Mouse (Mus musculus): Measurements from ENCODE around the gene Golga2. TPM values are rescaled to one million over a fixed set of nuclear protein-coding genes. Genes with fewer than 3 reads are reported as not detected.

Golga2 gene
- polyA plus RNA-seq, 1 experiment from 2014 or later, result 36.5 TPM

GRCm38 (mm10) chr2:32340836-32341633 is 53.9 kb downstream of the Golga2 start:
- H3K36me3 ChIP-seq, result peaks cover 48% of the 10 kb centered on the region
- WGBS, result 81% methylated on average over 13 of the region's 13 CpGs
- no peak overlapping the region for H3K4me3 ChIP-seq
- H3K4me2 ChIP-seq, result no peak overlapping the region
- peaks cover 37% of the 10 kb centered on the region for H3K4me1 ChIP-seq
- no peak for ATAC-seq (ENCODE audit: insufficient number of reproducible peaks, low FRiP score, low TSS enrichment, low read depth)
- peak overlapping the region; percentile 59; the same call in 1 of the 2 replicates for H3K27ac ChIP-seq
- H3K9ac ChIP-seq, result no peak overlapping the region
- no peaks in the 10 kb centered on the region for H3K27me3 ChIP-seq
- H3K9me3 ChIP-seq, result no peaks in the 10 kb centered on the region

GRCm38 (mm10) chr2:32341634-32341939 is 54.4 kb downstream of the Golga2 start:
- no peak overlapping the region for H3K9ac ChIP-seq
- H3K9me3 ChIP-seq, result no peaks in the 10 kb centered on the region
- peaks cover 37% of the 10 kb centered on the region for H3K4me1 ChIP-seq
- peaks cover 43% of the 10 kb centered on the region for H3K36me3 ChIP-seq
- no peak overlapping the region for H3K4me3 ChIP-seq
- 91% methylated on average over 4 of the region's 4 CpGs for WGBS
- H3K27me3 ChIP-seq, result no peaks in the 10 kb centered on the region
- H3K4me2 ChIP-seq, result no peak overlapping the region
- no peak for ATAC-seq (ENCODE audit: insufficient number of reproducible peaks, low FRiP score, low TSS enrichment, low read depth)
- peak overlapping the region; percentile 59 for H3K27ac ChIP-seq

- Histone ChIP-seq H3K27me3 (no peaks in the 10 kb centered on the region), H3K4me1 (peaks cover 37% of the 10 kb centered on the region), H3K36me3 (peaks cover 43% of the 10 kb centered on the region), H3K9ac (no peak overlapping the region), H3K9me3 (no peaks in the 10 kb centered on the region), H3K4me3 (no peak overlapping the region), H3K27ac (peak overlapping the region; percentile 59), H3K4me2 (no peak overlapping the region)
- ATAC-seq (ENCODE audit: insufficient number of reproducible peaks, low FRiP score, low TSS enrichment, low read depth), result no peak
- 85% methylated on average over 4 of the region's 4 CpGs for WGBS
Measured at GRCm38 (mm10) chr2:32342039-32342438, 54.9 kb downstream of the Golga2 start.

DNA sequence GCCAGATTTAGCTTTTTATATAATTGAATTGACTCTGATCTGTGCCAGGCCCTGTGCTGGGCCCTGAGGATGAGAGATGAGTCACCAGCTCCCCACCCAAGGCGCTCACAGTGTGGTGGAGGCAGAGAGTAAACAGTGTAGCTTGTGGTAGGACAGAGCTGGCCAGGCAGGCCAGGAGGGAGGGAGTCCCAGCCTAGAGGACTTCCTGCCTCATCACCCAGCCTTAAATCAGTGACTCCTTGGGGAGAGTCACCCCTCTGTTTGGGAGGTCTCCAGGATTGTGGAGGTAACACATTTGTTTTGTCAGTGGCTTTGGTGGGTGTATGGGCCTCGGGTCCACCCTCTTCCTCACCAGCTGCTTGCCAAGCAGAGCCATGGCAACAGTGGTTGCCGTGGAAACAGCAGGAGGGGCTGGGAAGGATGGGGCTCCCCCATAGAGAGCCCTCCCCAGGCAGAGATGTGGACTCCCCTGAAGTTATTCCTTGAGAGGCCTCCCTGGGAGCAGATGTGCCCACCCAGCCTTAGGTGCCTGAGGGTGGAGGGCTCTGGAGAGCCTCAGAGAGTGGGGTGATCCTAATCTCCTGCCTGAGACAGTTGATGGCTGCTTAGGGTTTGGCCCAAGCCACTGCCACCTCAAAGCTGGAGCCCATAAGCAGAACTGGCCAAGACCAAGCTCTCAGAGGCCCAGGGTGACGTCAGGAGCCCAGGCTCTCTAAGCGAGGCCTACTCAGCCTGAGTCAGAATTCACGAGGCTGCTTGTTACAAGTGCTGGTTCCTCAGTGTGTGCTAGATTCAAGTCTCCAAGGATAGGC is 55.6 kb downstream of the Golga2 start:
- H3K4me3 ChIP-seq, result no peak overlapping the region
- H3K9me3 ChIP-seq, result no peaks in the 10 kb centered on the region
- no peak overlapping the region for H3K9ac ChIP-seq
- peaks cover 37% of the 10 kb centered on the region for H3K4me1 ChIP-seq
- H3K4me2 ChIP-seq, result no peak overlapping the region
- peaks cover 42% of the 10 kb centered on the region for H3K36me3 ChIP-seq
- H3K27me3 ChIP-seq, result no peaks in the 10 kb centered on the region
- H3K27ac ChIP-seq, result peak overlapping the region; percentile 59
- 0 out of 2 replicates have a peak, but pooled peaks have one; percentile 11 for ATAC-seq (ENCODE audit: insufficient number of reproducible peaks, low FRiP score, low TSS enrichment, low read depth)
- 72% methylated on average over 6 of the region's 6 CpGs for WGBS

- Histone ChIP-seq H3K4me3 (no peak overlapping the region), H3K4me1 (peaks cover 37% of the 10 kb centered on the region), H3K36me3 (peaks cover 39% of the 10 kb centered on the region), H3K9ac (no peak overlapping the region), H3K9me3 (no peaks in the 10 kb centered on the region), H3K27me3 (no peaks in the 10 kb centered on the region), H3K27ac (peak overlapping the region; percentile 59), H3K4me2 (no peak overlapping the region)
- no peak for ATAC-seq (ENCODE audit: insufficient number of reproducible peaks, low FRiP score, low TSS enrichment, low read depth)
- 89% methylated on average over 2 of the region's 2 CpGs for WGBS
Measured at GRCm38 (mm10) chr2:32343351-32343671, 56.1 kb downstream of the Golga2 start.

DNA sequence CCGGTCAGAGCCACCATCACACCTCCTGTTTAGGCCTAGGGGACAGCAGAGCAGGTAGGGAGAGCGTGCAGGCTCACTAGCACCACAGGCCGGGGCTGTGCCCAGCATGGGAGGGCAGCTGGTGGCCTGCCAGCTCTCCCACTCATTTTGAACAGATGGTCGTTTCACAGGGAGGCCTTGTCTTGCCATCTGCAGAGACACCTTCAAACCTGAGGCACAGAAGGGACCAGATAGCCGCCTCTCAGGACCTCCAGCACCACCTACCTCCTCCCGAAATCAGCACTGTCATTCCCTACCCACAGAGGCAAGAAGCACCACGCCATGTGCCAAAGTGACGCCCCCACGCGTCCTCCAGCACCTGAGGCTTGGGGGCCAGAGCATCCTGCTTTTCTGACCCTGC is 56.9 kb downstream of the Golga2 start:
- peaks cover 38% of the 10 kb centered on the region for H3K36me3 ChIP-seq
- ATAC-seq (ENCODE audit: insufficient number of reproducible peaks, low FRiP score, low TSS enrichment, low read depth), result no peak
- H3K27me3 ChIP-seq, result no peaks in the 10 kb centered on the region
- no peaks in the 10 kb centered on the region for H3K9me3 ChIP-seq
- H3K27ac ChIP-seq, result peak overlapping the region; percentile 59
- H3K4me2 ChIP-seq, result no peak overlapping the region
- H3K4me1 ChIP-seq, result peaks cover 37% of the 10 kb centered on the region
- 79% methylated on average over 10 of the region's 10 CpGs for WGBS
- H3K9ac ChIP-seq, result no peak overlapping the region
- H3K4me3 ChIP-seq, result no peak overlapping the region

DNA sequence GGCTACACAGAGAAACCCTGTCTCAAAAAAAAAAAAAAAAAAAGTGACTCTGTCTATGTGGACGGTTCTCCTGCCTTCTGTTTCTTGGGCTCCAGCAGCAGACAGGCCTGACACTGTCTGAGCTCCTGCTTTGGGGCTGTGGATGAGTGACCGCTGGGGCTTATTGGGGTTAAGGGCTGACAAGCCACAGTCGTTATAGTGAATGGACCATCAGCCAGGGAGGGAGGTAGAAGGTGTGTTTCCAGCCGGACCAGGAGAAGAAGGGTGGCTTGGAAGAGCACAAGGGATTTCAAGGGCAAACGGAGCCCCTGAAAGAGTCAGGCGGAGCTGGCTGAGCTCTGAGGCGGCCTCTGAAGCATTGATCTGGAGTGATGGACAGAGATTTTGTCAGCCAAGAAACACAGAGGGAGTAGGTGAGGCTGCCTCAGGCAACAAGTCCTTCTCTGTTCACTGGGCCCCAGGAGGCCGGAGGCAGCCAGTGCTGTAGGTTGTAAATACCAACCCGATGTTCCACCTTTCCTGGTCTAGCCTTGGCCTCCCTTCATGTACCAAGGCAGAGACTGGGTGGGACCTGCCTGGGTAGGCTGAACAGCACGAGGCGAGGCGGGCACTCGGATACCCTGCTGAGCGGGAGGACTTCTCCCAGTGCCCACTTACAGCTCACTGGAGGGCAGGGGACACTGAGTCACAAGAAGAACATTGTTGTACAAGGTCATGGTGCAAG is 57.6 kb downstream of the Golga2 start:
- H3K4me1 ChIP-seq, result peaks cover 41% of the 10 kb centered on the region
- H3K27ac ChIP-seq, result peak overlapping the region; percentile 59
- no peaks in the 10 kb centered on the region for H3K9me3 ChIP-seq
- no peak overlapping the region for H3K4me2 ChIP-seq
- 0 out of 2 replicates have a peak, but pooled peaks have one; percentile 11 for ATAC-seq (ENCODE audit: insufficient number of reproducible peaks, low FRiP score, low TSS enrichment, low read depth)
- 62% methylated on average over 14 of the region's 14 CpGs for WGBS
- no peak overlapping the region for H3K4me3 ChIP-seq
- H3K36me3 ChIP-seq, result peaks cover 34% of the 10 kb centered on the region
- no peaks in the 10 kb centered on the region for H3K27me3 ChIP-seq
- no peak overlapping the region for H3K9ac ChIP-seq

DNA sequence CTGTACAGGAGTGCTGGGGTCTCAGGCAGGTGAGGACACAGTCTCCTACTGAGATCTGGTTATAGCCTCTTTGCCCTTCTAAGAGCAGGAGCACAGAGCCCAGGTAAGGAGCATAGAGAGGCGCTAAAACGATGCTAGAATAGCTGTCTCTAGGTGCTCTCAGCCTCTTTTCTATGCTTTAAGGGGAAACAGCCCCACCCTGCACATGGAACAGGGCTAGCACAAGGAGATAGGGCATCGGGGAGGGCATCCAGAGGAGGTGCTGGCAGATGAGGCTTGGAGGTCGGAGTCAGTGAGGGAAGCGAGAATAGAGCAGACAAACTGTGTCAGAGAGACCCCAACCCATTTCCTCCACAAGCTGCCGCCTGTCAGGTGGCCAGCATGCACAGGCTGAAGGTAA is 59.8 kb downstream of the Golga2 start:
- Histone ChIP-seq H3K36me3 (peaks cover 28% of the 10 kb centered on the region), H3K9ac (no peak overlapping the region)

GRCm38 (mm10) chr2:32348311-32348710 is 61.1 kb downstream of the Golga2 start:
- Histone ChIP-seq H3K4me1 (peaks cover 51% of the 10 kb centered on the region), H3K27ac (no peak overlapping the region), H3K36me3 (peaks cover 24% of the 10 kb centered on the region), H3K27me3 (no peaks in the 10 kb centered on the region), H3K4me3 (no peak overlapping the region), H3K9ac (no peak overlapping the region), H3K4me2 (no peak overlapping the region), H3K9me3 (no peaks in the 10 kb centered on the region)
- 75% methylated on average over 11 of the region's 11 CpGs for WGBS
- ATAC-seq (ENCODE audit: insufficient number of reproducible peaks, low FRiP score, low TSS enrichment, low read depth), result no peak

More for the DNA sequence above, 59.8 kb downstream of the Golga2 start:
- H3K4me3 ChIP-seq, result no peak overlapping the region
- no peak overlapping the region for H3K4me2 ChIP-seq
- H3K27me3 ChIP-seq, result no peaks in the 10 kb centered on the region
- H3K4me1 ChIP-seq, result peaks cover 54% of the 10 kb centered on the region
- no peak overlapping the region for H3K27ac ChIP-seq
- ATAC-seq (ENCODE audit: insufficient number of reproducible peaks, low FRiP score, low TSS enrichment, low read depth), result no peak
- 84% methylated on average over 6 of the region's 6 CpGs for WGBS
- H3K9me3 ChIP-seq, result no peaks in the 10 kb centered on the region

GRCm38 (mm10) chr2:32349625-32350255 is 62.6 kb downstream of the Golga2 start:
- H3K4me3 ChIP-seq, result no peak overlapping the region
- no peak overlapping the region for H3K9ac ChIP-seq
- H3K27ac ChIP-seq, result no peak overlapping the region
- ATAC-seq (ENCODE audit: insufficient number of reproducible peaks, low FRiP score, low TSS enrichment, low read depth), result no peak
- no peaks in the 10 kb centered on the region for H3K9me3 ChIP-seq
- H3K36me3 ChIP-seq, result peaks cover 22% of the 10 kb centered on the region
- WGBS, result 51% methylated on average over 8 of the region's 8 CpGs
- no peaks in the 10 kb centered on the region for H3K27me3 ChIP-seq
- H3K4me2 ChIP-seq, result no peak overlapping the region
- H3K4me1 ChIP-seq, result peaks cover 46% of the 10 kb centered on the region

GRCm38 (mm10) chr2:32350471-32351051 is 63.4 kb downstream of the Golga2 start:
- peak overlapping the region; percentile 35; the same call in 1 of the 2 replicates for H3K27ac ChIP-seq
- H3K27me3 ChIP-seq, result no peaks in the 10 kb centered on the region
- H3K4me1 ChIP-seq, result peaks cover 42% of the 10 kb centered on the region
- no peak overlapping the region for H3K9ac ChIP-seq
- peaks cover 19% of the 10 kb centered on the region for H3K36me3 ChIP-seq
- no peaks in the 10 kb centered on the region for H3K9me3 ChIP-seq
- peak overlapping the region; percentile 81 for H3K4me2 ChIP-seq
- no peak overlapping the region for H3K4me3 ChIP-seq
- WGBS, result 52% methylated on average over 13 of the region's 13 CpGs
- no peak for ATAC-seq (ENCODE audit: insufficient number of reproducible peaks, low FRiP score, low TSS enrichment, low read depth)

All from limb, embryonic 15.5 days (tissue).